Mouse (Mus musculus) lung, postnatal 0 days (tissue): ENCODE measurements around the gene Socs4. TPM values are rescaled to one million over a fixed set of nuclear protein-coding genes. Genes with fewer than 3 reads are reported as not detected.

Source experiments
- ATAC-seq: fragments of 200-750 bp; cut with Nextera tagmentation; 2 replicates; pipeline ENCODE4 v1.8.0; 2017; ENCODE audit warnings: moderate library complexity
- DNase-seq: peaks from one replicate; pipeline ENCODE4 v3.0.0-alpha.2; 2016; ENCODE audit warnings: low spot score
- H3K27ac ChIP-seq: fragments of 300-500 bp; sonication (generic); 2 replicates; pipeline ENCODE4 v1.5.1; 2014; ENCODE audit warnings: antibody characterized with exemption, mild to moderate bottlenecking, low read length, mixed read lengths
- H3K27me3 ChIP-seq: fragments of 300-500 bp; sonication (generic); replicated peaks from 2 replicates; pipeline ENCODE4 v1.6.1; 2014; ENCODE audit warnings: low read length, mixed read lengths; ENCODE audit not compliant: insufficient read depth
- H3K36me3 ChIP-seq: fragments of 300-500 bp; sonication (generic); 2 replicates; pipeline ENCODE4 v1.6.1; 2014; ENCODE audit warnings: low read length, mixed read lengths; ENCODE audit not compliant: insufficient read depth
- H3K4me1 ChIP-seq: fragments of 300-500 bp; sonication (generic); 2 replicates; pipeline ENCODE4 v1.6.1; 2014; ENCODE audit warnings: antibody characterized with exemption, low read depth, low read length, mixed read lengths; ENCODE audit not compliant: insufficient read depth
- H3K4me2 ChIP-seq: fragments of 300-500 bp; sonication (generic); replicated peaks from 2 replicates; pipeline ENCODE4 v1.6.1; 2014; ENCODE audit warnings: low read depth, mild to moderate bottlenecking, low read length, moderate library complexity, mixed read lengths
- H3K4me3 ChIP-seq: fragments of 300-500 bp; sonication (generic); 2 replicates; pipeline ENCODE4 v1.5.1; 2014; ENCODE audit warnings: low read depth, low read length
- H3K9ac ChIP-seq: fragments of 300-500 bp; sonication (generic); replicated peaks from 2 replicates; pipeline ENCODE4 v1.6.1; 2014; ENCODE audit warnings: low read depth, mild to moderate bottlenecking
- H3K9me3 ChIP-seq: fragments of 300-500 bp; sonication (generic); 2 replicates; pipeline ENCODE4 v1.6.1; 2016; ENCODE audit warnings: low read length, mixed read lengths
- CTCF ChIP-seq: IDR thresholded peaks from 2 replicates; pipeline ENCODE4 v1.5.1; 2016; ENCODE audit warnings: antibody characterized with exemption, mild to moderate bottlenecking
- EP300 ChIP-seq: IDR thresholded peaks from 2 replicates; pipeline ENCODE4 v1.6.1; 2016; ENCODE audit warnings: antibody characterized with exemption, mild to moderate bottlenecking, control low read depth
- WGBS: fragments of 180-500 bp; shearing (Covaris S2); extraction: QIAGEN DNeasy Blood & Tissue Kit; methylation state at CpG from one replicate; pipeline ENCODE4 v1.1.7; 2014; 5-methylcytosine and 5-hydroxymethylcytosine counted together
- polyA plus RNA-seq: library from polyadenylated mRNA; unstranded; fragments of >200 nt; fragmentation: Nextera tagmentation; extraction: Ambion mirVana; gene quantifications from 2 replicates; pipeline ENCODE4 v1.2.1, GENCODE M21; 2015

The Socs4 gene
- polyA plus RNA-seq, 1 experiment from 2014 or later, result 2.5 TPM

DNA sequence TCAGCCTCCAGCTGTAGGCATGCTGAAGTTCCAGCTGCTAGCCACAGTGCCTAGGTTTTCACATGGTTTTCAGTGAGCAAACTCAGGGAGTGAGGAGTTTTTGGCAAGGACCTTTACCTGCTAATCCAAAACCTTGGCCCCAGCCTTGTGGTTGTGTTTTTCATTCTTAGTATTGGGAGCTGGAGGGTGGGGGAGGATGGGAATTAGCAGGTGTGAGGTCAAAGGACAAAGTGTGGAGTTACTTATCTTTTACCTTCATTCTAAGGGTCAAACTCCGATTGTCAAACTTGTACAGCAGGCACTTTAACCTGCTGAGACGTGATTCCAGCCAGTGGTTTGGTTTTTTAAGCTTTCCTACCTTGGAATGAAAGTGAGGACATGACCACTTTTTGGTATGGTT, 19.5 kb downstream of the Socs4 start:
- 57% methylated on average over 2 of the region's 2 CpGs for WGBS
- Histone ChIP-seq H3K36me3 (no peaks in the 10 kb centered on the region), H3K27ac (no peak overlapping the region), H3K9ac (no peak overlapping the region), H3K4me3 (no peak overlapping the region), H3K9me3 (no peaks in the 10 kb centered on the region), H3K27me3 (no peaks in the 10 kb centered on the region), H3K4me1 (peaks cover 9% of the 10 kb centered on the region; the same call in 1 of the 2 replicates), H3K4me2 (no peak overlapping the region)
- ATAC-seq, result no peak
- no peak for TF ChIP-seq CTCF
- no peak for TF ChIP-seq EP300
- no peak for DNase-seq

DNA sequence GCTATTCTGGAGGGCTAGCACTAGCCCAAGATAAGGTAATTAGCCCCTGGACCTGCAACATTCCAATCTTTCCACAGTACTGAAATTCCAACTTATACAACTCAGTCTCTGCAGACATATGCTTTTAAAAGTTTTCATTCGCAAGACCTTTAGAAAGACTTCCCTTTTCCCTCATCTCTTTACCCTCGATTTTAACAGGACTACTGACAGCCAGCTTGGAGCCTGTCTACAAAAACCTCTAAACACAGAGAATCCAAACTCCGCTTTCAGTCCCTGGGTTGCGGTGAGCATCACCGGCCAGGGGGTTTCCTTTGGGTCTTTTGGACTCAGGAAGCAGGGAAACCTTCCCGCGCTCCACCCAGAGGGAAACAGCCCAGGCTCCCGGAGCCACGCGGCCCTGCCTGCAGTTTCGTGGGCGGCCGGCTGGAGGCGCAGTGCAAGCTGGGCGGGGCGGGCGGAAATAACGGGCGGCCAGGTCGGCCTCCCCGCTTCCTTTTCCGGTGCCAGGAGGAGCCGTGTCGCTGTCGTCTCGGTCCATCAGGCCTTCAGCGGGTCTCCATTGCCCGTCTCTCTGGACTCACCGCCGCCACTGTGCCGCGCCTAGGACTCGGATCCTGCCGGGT, 21.2 kb downstream of the Socs4 start, which contains the start of gene Mapk1ip1l:
Gene Mapk1ip1l, plus strand, starts transcription at position 482 of the 623 bp plus-strand sequence.
- no peaks in the 10 kb centered on the region for H3K27me3 ChIP-seq
- peak; percentile 96 for DNase-seq
- peak; percentile 95 for ATAC-seq

DNA sequence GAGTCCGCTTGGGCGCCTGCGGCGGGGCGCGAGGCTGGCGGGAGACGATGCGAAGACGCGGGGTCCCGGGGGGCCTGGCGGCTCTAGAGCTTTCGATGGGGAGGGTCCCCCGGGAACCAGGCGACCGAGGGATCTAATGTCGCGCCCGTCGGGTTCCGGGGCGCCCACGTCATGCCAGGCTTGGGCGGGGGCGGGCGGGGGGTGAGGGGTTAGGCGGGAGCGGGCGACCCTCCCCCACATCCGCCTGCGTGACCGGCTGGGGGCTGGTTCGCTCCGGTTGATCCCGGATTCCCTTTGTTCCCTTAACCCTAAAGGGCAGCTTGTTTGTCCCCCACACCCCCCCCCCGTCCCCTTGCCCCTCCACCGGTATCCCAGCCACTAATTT, 21.7 kb downstream of the Socs4 start:
- Histone ChIP-seq H3K4me3 (peak overlapping the region; percentile 89), H3K4me2 (peak overlapping the region; percentile 54), H3K4me1 (peaks cover 9% of the 10 kb centered on the region; the same call in 1 of the 2 replicates), H3K36me3 (no peaks in the 10 kb centered on the region), H3K9me3 (no peaks in the 10 kb centered on the region), H3K27ac (peak overlapping the region; percentile 98), H3K27me3 (no peaks in the 10 kb centered on the region), H3K9ac (peak overlapping the region; percentile 89)
- DNase-seq (peak; percentile 24), ATAC-seq (peak; percentile 69)
- TF ChIP-seq EP300 (no peak), CTCF (no peak)
- WGBS, result under 1% methylated on average over 19 of the region's 38 CpGs

More for the DNA sequence above, 21.2 kb downstream of the Socs4 start, which contains the start of gene Mapk1ip1l:
- Histone ChIP-seq H3K4me3 (peak within 1 kb of the TSS; percentile 89), H3K4me2 (peak within 1 kb of the TSS; percentile 54), H3K9me3 (no peaks in the 10 kb centered on the region), H3K4me1 (peaks cover 9% of the 10 kb centered on the region; the same call in 1 of the 2 replicates), H3K27ac (peak within 1 kb of the TSS; percentile 98), H3K9ac (peak within 1 kb of the TSS; percentile 89), H3K36me3 (no peaks in the 10 kb centered on the region)
- 1% methylated on average over 33 of the region's 34 CpGs for WGBS
- TF ChIP-seq EP300, result peak; percentile 44; the same call in 1 of the 2 replicates
- peak; percentile 98 for TF ChIP-seq CTCF

DNA sequence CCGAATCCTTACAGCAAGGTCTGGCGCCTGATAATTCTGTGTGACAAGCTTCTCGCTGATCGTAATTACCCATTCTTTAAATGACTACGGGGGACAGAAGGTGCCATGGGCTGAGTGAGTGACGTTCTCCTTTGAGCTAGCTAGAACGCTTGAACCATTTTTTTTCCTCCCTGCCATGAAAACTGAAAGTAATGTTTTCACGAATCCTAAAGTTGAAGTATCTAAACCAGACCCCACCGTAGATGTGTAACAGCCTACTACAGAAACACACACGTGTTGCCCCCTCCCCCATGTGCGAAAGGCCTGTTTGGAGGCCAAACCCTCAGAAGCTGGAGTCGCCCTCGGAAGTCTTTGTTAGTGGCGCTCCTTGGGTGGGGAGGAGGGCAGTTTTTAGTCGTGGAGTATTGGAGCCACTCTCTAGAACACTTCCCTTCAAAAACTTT, 22.1 kb downstream of the Socs4 start:
- DNase-seq, result peak; percentile 70
- TF ChIP-seq CTCF, result no peak
- TF ChIP-seq EP300, result no peak
- H3K27me3 ChIP-seq, result no peaks in the 10 kb centered on the region
- peak overlapping the region; percentile 54 for H3K4me2 ChIP-seq
- H3K27ac ChIP-seq, result peak overlapping the region; percentile 98
- H3K9ac ChIP-seq, result peak overlapping the region; percentile 89
- H3K36me3 ChIP-seq, result no peaks in the 10 kb centered on the region
- 0% methylated on average over 15 of the region's 15 CpGs for WGBS
- peak; percentile 38 for ATAC-seq
- H3K4me1 ChIP-seq, result peaks cover 9% of the 10 kb centered on the region; the same call in 1 of the 2 replicates
- no peaks in the 10 kb centered on the region for H3K9me3 ChIP-seq
- H3K4me3 ChIP-seq, result peak overlapping the region; percentile 89

DNA sequence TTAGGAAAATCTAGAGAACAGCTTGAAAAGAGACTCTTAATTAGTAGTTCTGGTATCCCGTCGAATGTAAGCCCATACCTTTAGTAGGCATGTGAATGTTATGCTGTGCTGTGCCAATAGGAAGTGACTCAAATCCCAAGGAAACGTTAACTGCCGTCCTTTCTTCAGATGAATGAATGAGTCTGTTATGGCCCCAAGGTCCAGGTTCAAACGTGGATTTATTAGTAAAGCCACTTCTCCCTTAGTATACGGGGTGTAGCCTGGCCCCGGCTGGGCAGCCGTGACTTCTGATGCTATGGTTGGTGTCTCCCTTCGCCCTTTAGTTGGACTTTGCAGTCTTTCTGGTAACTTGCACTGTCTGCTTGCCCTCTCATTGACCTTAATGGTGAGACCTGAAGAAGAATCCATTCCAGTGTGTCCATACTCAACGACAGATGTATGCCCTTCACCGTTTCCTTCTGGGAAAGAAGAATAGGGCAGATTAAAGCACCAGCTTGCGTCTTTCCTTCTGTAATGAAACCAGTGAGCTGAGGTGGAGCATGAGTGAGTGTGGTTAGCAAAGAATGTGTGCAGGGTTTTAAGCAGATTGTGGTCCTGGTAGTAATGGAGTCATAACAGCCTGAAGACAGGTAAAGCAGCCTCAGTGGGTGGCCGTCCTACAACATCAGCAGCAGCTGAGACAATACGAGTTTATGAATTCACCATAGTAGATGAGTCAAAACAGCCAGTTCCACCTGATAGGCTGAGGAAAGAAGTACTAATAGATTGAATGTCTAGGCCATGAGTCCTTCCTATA, 26.4 kb downstream of the Socs4 start:
- H3K27ac ChIP-seq, result no peak overlapping the region
- ATAC-seq (no peak), DNase-seq (no peak)
- H3K36me3 ChIP-seq, result no peaks in the 10 kb centered on the region
- no peak overlapping the region for H3K4me2 ChIP-seq
- no peaks in the 10 kb centered on the region for H3K9me3 ChIP-seq
- H3K4me1 ChIP-seq, result peaks cover 9% of the 10 kb centered on the region; the same call in 1 of the 2 replicates
- no peak for TF ChIP-seq EP300
- TF ChIP-seq CTCF, result no peak
- no peak overlapping the region for H3K9ac ChIP-seq
- no peak overlapping the region for H3K4me3 ChIP-seq
- 65% methylated on average over 14 of the region's 14 CpGs for WGBS
- H3K27me3 ChIP-seq, result no peaks in the 10 kb centered on the region

DNA sequence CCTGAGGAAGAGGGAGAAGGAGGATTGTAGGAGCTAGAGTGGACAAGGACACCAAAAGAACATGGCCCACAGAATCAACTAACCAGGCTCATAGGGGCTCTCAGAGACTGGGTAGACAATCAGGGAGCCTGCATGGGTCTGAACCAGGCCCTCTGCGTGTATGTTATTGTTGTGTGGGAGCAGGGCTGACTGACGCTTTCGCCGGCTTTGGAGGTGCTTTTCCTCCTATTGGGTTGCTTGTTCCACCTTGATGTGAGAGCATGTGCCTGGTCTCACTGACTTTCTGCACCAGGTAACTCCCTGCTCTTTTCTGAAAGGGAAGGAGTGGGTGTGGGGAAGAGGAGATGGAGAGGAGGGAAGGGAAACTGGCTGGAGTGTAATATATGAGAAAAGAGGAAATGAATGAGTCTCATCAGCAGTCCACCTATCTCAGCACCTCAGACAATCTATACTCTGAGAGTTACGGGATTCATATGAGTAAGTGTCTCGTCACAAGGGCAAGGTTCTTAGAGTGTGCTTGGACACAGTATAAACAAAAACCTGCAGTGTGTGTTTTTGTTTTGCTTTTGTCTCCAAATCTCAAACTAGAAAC, 28.2 kb downstream of the Socs4 start:
- Histone ChIP-seq H3K9me3 (no peaks in the 10 kb centered on the region), H3K4me2 (no peak overlapping the region), H3K27me3 (no peaks in the 10 kb centered on the region), H3K9ac (no peak overlapping the region), H3K36me3 (no peaks in the 10 kb centered on the region; the same call in 1 of the 2 replicates), H3K4me1 (peaks cover 3% of the 10 kb centered on the region; the same call in 1 of the 2 replicates), H3K27ac (no peak overlapping the region), H3K4me3 (no peak overlapping the region)
- WGBS, result 78% methylated on average over 6 of the region's 6 CpGs
- TF ChIP-seq EP300 (no peak), CTCF (no peak)
- ATAC-seq (no peak), DNase-seq (no peak)
